Mouse (Mus musculus): Measurements from ENCODE around the gene Ctdnep1. TPM values are rescaled to one million over a fixed set of nuclear protein-coding genes. Genes with fewer than 3 reads are reported as not detected.
"Not testable (repeated sequence)": the region's sequence is repeated elsewhere in the genome, so short reads cannot be mapped to it uniquely, and the experiment has no call there.

Gene Ctdnep1
- polyA plus RNA-seq, 1 experiment from 2014 or later, result 22.6 TPM

DNA sequence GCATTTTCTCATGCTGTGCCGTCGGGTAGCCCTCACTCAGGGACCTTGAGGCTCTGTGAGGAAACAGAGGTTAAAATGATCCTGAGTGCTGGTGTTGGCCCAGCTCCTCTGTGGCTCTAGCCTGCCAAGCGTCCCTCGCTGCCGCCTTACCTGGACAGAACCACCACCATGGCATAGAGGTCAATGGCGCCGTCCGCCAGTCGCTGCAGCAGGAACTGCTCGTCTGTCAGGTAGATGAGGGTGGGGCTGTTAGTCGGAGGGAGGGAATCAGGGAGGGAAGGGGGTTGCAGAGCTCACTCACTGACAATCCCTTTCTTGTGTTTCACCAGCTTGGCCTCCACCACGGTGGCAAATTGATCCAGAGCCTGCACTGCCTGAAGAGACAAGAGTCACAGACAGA, 29.6 kb downstream of the Ctdnep1 start:
- Histone ChIP-seq H3K27ac (ENCODE audit: low read depth, low read length) (no peak overlapping the region), H3K4me2 (no peak overlapping the region), H3K9me3 (ENCODE audit: control insufficient read depth, low read length) (no peaks in the 10 kb centered on the region), H3K4me3 (ENCODE audit: low read depth, low read length) (no peak overlapping the region), H3K36me3 (ENCODE audit: control insufficient read depth, insufficient read depth, low read length) (peaks cover 56% of the 10 kb centered on the region), H3K9ac (ENCODE audit: low read length) (no peak overlapping the region), H3K27me3 (ENCODE audit: control insufficient read depth, insufficient read depth, low read length) (no peaks in the 10 kb centered on the region), H3K4me1 (ENCODE audit: control insufficient read depth, insufficient read depth, low read length) (peaks cover 8% of the 10 kb centered on the region)
- DNase-seq (ENCODE audit: low spot score, missing footprints) (no peak), ATAC-seq (ENCODE audit: low FRiP score) (no peak)
- WGBS, result 90% methylated on average over 12 of the region's 12 CpGs

- no peak overlapping the region for H3K9ac ChIP-seq (ENCODE audit: low read length)
- H3K27me3 ChIP-seq (ENCODE audit: control insufficient read depth, insufficient read depth, low read length), result no peaks in the 10 kb centered on the region
- H3K27ac ChIP-seq (ENCODE audit: low read depth, low read length), result no peak overlapping the region
- H3K4me3 ChIP-seq (ENCODE audit: low read depth, low read length), result no peak overlapping the region
- no peaks in the 10 kb centered on the region for H3K9me3 ChIP-seq (ENCODE audit: control insufficient read depth, low read length)
- no peak overlapping the region for H3K4me2 ChIP-seq
- no peak for ATAC-seq (ENCODE audit: low FRiP score)
- peaks cover 8% of the 10 kb centered on the region for H3K4me1 ChIP-seq (ENCODE audit: control insufficient read depth, insufficient read depth, low read length)
- peaks cover 54% of the 10 kb centered on the region for H3K36me3 ChIP-seq (ENCODE audit: control insufficient read depth, insufficient read depth, low read length)
- WGBS, result 82% methylated on average over 10 of the region's 10 CpGs
- no peak for DNase-seq (ENCODE audit: low spot score, missing footprints)
Observed at GRCm38 (mm10) chr11:70010961-70011360, 30.0 kb downstream of the Ctdnep1 start.

GRCm38 (mm10) chr11:70012931-70013330, 32.0 kb downstream of the Ctdnep1 start:
- DNase-seq (ENCODE audit: low spot score, missing footprints) (no peak), ATAC-seq (ENCODE audit: low FRiP score) (no peak)
- Histone ChIP-seq H3K27ac (ENCODE audit: low read depth, low read length) (no peak overlapping the region), H3K4me3 (ENCODE audit: low read depth, low read length) (no peak overlapping the region), H3K9ac (ENCODE audit: low read length) (no peak overlapping the region), H3K36me3 (ENCODE audit: control insufficient read depth, insufficient read depth, low read length) (peaks cover 38% of the 10 kb centered on the region), H3K27me3 (ENCODE audit: control insufficient read depth, insufficient read depth, low read length) (no peaks in the 10 kb centered on the region), H3K9me3 (ENCODE audit: control insufficient read depth, low read length) (no peaks in the 10 kb centered on the region), H3K4me2 (no peak overlapping the region), H3K4me1 (ENCODE audit: control insufficient read depth, insufficient read depth, low read length) (peaks cover 16% of the 10 kb centered on the region)
- 90% methylated on average over 9 of the region's 9 CpGs for WGBS

GRCm38 (mm10) chr11:70013408-70013807, 32.5 kb downstream of the Ctdnep1 start:
- WGBS, result 87% methylated on average over 3 of the region's 3 CpGs
- ATAC-seq (ENCODE audit: low FRiP score) (no peak), DNase-seq (ENCODE audit: low spot score, missing footprints) (no peak)
- no peak overlapping the region for H3K27ac ChIP-seq (ENCODE audit: low read depth, low read length)
- H3K27me3 ChIP-seq (ENCODE audit: control insufficient read depth, insufficient read depth, low read length), result no peaks in the 10 kb centered on the region
- peaks cover 33% of the 10 kb centered on the region for H3K36me3 ChIP-seq (ENCODE audit: control insufficient read depth, insufficient read depth, low read length)
- H3K4me2 ChIP-seq, result no peak overlapping the region
- no peaks in the 10 kb centered on the region for H3K9me3 ChIP-seq (ENCODE audit: control insufficient read depth, low read length)
- H3K4me1 ChIP-seq (ENCODE audit: control insufficient read depth, insufficient read depth, low read length), result peaks cover 18% of the 10 kb centered on the region
- H3K4me3 ChIP-seq (ENCODE audit: low read depth, low read length), result no peak overlapping the region
- no peak overlapping the region for H3K9ac ChIP-seq (ENCODE audit: low read length)

DNA sequence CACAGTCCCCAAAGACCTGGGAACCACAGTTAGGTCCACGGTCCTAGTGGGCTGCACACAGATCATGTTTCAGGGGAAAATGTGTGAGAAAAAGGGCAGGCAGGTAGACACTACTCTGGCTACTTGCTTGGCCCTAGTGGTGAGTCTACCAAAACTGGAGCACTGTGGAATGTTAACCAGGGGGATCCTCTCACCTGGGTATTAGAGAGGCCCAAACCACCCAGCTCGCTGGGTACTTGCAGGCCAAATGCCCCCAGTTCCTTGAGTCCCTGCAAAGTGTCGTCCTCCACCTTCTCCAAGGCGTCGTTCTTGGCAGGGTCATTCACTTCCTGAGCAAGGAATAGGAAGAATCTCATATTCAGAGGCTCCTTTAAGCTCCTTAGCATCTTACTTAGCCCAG, 33.1 kb downstream of the Ctdnep1 start:
- Histone ChIP-seq H3K4me2 (no peak overlapping the region), H3K9ac (ENCODE audit: low read length) (no peak overlapping the region), H3K27ac (ENCODE audit: low read depth, low read length) (no peak overlapping the region), H3K27me3 (ENCODE audit: control insufficient read depth, insufficient read depth, low read length) (no peaks in the 10 kb centered on the region), H3K4me1 (ENCODE audit: control insufficient read depth, insufficient read depth, low read length) (peaks cover 24% of the 10 kb centered on the region), H3K36me3 (ENCODE audit: control insufficient read depth, insufficient read depth, low read length) (peaks cover 28% of the 10 kb centered on the region), H3K4me3 (ENCODE audit: low read depth, low read length) (no peak overlapping the region), H3K9me3 (ENCODE audit: control insufficient read depth, low read length) (no peaks in the 10 kb centered on the region)
- ATAC-seq (ENCODE audit: low FRiP score), result no peak
- no peak for DNase-seq (ENCODE audit: low spot score, missing footprints)
- WGBS, result 66% methylated on average over 5 of the region's 5 CpGs

DNA sequence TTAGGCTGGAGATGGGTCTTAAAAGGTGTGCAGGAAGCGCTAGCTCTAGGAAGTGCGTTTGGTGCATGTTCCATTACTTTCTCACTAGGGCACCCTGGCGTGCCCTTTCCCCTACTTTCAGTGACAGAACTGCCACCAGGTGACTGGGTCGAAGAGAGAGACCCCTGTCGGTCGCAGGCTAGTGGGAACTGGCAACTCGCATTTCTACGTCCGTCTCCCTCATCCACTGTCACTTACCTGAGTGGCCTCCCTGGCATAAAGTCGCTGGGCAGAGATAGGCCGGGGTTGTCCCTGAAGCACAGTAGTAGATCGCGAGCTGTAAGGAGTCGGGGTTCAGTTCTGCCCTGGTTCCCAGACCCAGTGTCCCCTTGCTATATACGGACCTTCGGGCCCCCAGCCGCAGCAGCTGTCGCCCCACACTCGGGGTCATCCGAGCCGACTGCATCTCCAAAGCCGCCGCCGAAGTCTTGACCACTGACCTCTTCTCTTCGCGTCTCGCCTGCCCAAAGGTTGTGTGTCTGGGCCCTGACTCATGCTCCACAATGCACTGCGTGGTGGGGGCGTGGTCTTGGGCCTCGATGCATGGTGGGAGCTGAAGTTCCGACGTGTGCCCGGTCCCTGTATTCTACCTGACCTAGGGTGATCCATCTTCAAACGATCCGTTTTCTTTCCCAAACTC, 34.1 kb downstream of the Ctdnep1 start, which contains the start of gene Acadvl:
TSS of gene Acadvl (minus strand) at position 532 of the 679 bp plus-strand sequence.
- Histone ChIP-seq H3K9ac (ENCODE audit: low read length) (peak within 1 kb of the TSS; percentile 60), H3K36me3 (ENCODE audit: control insufficient read depth, insufficient read depth, low read length) (peaks cover 23% of the 10 kb centered on the region), H3K9me3 (ENCODE audit: control insufficient read depth, low read length) (no peaks in the 10 kb centered on the region), H3K4me3 (ENCODE audit: low read depth, low read length) (peak within 1 kb of the TSS; percentile 45), H3K4me2 (peak within 1 kb of the TSS; percentile 88), H3K4me1 (ENCODE audit: control insufficient read depth, insufficient read depth, low read length) (peaks cover 34% of the 10 kb centered on the region), H3K27ac (ENCODE audit: low read depth, low read length) (peak within 1 kb of the TSS; percentile 41; the same call in 1 of the 2 replicates), H3K27me3 (ENCODE audit: control insufficient read depth, insufficient read depth, low read length) (no peaks in the 10 kb centered on the region)
- ATAC-seq (ENCODE audit: low FRiP score) (peak; percentile 80), DNase-seq (ENCODE audit: low spot score, missing footprints) (peak; percentile 96)
- under 1% methylated on average over 35 of the region's 35 CpGs for WGBS

DNA sequence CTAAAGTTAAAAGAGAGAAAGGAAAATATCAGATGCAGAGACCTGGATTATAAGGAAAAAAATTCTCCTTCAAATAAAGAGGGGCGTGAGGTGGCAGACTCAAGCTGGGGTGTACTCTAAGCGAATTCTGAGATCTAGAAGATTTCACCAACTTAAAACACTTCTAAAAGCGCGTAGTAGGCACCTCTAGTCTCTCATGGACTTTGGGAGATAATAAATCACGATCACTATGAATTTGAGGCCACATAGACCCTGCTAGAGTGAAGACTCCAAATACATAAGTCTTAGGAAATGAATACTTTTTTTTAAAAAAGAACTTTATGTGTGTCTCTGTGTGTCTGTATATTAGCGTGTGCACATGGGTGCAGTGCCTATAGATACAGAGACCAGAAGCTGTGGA, 34.7 kb downstream of the Ctdnep1 start:
- Histone ChIP-seq H3K27ac (ENCODE audit: low read depth, low read length) (no peak overlapping the region), H3K27me3 (ENCODE audit: control insufficient read depth, insufficient read depth, low read length) (no peaks in the 10 kb centered on the region), H3K4me1 (ENCODE audit: control insufficient read depth, insufficient read depth, low read length) (peaks cover 40% of the 10 kb centered on the region), H3K36me3 (ENCODE audit: control insufficient read depth, insufficient read depth, low read length) (peaks cover 16% of the 10 kb centered on the region), H3K4me3 (ENCODE audit: low read depth, low read length) (no peak overlapping the region), H3K9me3 (ENCODE audit: control insufficient read depth, low read length) (no peaks in the 10 kb centered on the region), H3K4me2 (peak overlapping the region; percentile 88; the same call in 1 of the 2 replicates), H3K9ac (ENCODE audit: low read length) (no peak overlapping the region)
- DNase-seq (ENCODE audit: low spot score, missing footprints), result peak; percentile 87
- no peak for ATAC-seq (ENCODE audit: low FRiP score)
- WGBS, result 67% methylated on average over 6 of the region's 6 CpGs

- ATAC-seq (ENCODE audit: low FRiP score); H3K27me3 ChIP-seq (ENCODE audit: control insufficient read depth, insufficient read depth, low read length); H3K4me3 ChIP-seq (ENCODE audit: low read depth, low read length); H3K9me3 ChIP-seq (ENCODE audit: control insufficient read depth, low read length); DNase-seq (ENCODE audit: low spot score, missing footprints); H3K9ac ChIP-seq (ENCODE audit: low read length); H3K4me2 ChIP-seq; H3K27ac ChIP-seq (ENCODE audit: low read depth, low read length): not testable (repeated sequence)
- 87% methylated on average over 2 of the region's 2 CpGs for WGBS
- peaks cover 42% of the 10 kb centered on the region for H3K4me1 ChIP-seq (ENCODE audit: control insufficient read depth, insufficient read depth, low read length)
- peaks cover 11% of the 10 kb centered on the region for H3K36me3 ChIP-seq (ENCODE audit: control insufficient read depth, insufficient read depth, low read length)
Observed at GRCm38 (mm10) chr11:70016177-70016576, 35.2 kb downstream of the Ctdnep1 start.

DNA sequence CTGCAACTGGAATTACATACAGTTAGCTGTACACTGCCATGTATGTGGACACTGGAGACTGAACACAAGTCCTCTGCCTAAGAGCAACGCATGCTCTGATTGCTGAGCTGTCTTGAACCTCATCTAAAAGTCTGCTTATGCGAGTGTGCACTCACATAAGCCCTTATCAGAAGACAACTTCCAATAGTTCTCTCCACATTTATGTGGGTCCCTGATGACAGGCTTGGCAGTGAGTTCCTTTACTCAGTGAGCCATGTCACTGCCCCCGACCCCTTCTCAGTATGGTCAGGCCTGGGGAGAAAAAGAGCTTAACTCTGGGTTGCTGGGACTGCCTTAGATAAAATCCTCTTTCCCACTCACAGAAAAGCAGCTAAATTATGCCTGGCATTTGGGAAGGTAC, 35.7 kb downstream of the Ctdnep1 start, which contains the start of gene Dlg4:
TSS of gene Dlg4 (plus strand) at position 274 of the 400 bp plus-strand sequence.
- WGBS, result 54% methylated on average over 3 of the region's 3 CpGs
- no peaks in the 10 kb centered on the region for H3K27me3 ChIP-seq (ENCODE audit: control insufficient read depth, insufficient read depth, low read length)
- H3K9me3 ChIP-seq (ENCODE audit: control insufficient read depth, low read length), result no peaks in the 10 kb centered on the region
- peak within 1 kb of the TSS; percentile 68 for H3K4me3 ChIP-seq (ENCODE audit: low read depth, low read length)
- H3K36me3 ChIP-seq (ENCODE audit: control insufficient read depth, insufficient read depth, low read length), result peaks cover 6% of the 10 kb centered on the region
- ATAC-seq (ENCODE audit: low FRiP score), result no peak
- H3K27ac ChIP-seq (ENCODE audit: low read depth, low read length), result no peak within 1 kb of the TSS; the same call in 1 of the 2 replicates
- H3K9ac ChIP-seq (ENCODE audit: low read length), result peak within 1 kb of the TSS; percentile 88
- H3K4me1 ChIP-seq (ENCODE audit: control insufficient read depth, insufficient read depth, low read length), result peaks cover 42% of the 10 kb centered on the region
- DNase-seq (ENCODE audit: low spot score, missing footprints), result peak; percentile 84
- H3K4me2 ChIP-seq, result peak within 1 kb of the TSS; percentile 87
